Mouse (Mus musculus): ENCODE results near the gene Edem1. TPM values are rescaled to one million over a fixed set of nuclear protein-coding genes. Genes with fewer than 3 reads are reported as not detected.

Edem1 gene
- polyA plus RNA-seq (2012; fragmentation: generic; extraction: Trizol): 11.1 TPM
- long read RNA-seq, experiment 1, full-length matches to known transcripts: 22 of 29 reads
- long read RNA-seq, experiment 1, partial matches to known transcripts: 3 of 29 reads
- long read RNA-seq, experiment 1, other reads (novel, unspliced or antisense): 4 of 29 reads
- long read RNA-seq, experiment 2, full-length matches to known transcripts: 75 of 94 reads
- long read RNA-seq, experiment 2, partial matches to known transcripts: 2 of 94 reads
- long read RNA-seq, experiment 2, other reads (novel, unspliced or antisense): 17 of 94 reads

- peak within 1 kb of the TSS; percentile 78 for H3ac ChIP-seq (ENCODE audit: control insufficient read depth, insufficient read length, low read depth)
- H3K4me3 ChIP-seq (ENCODE audit: insufficient read depth, poor library complexity, severe bottlenecking): peak within 1 kb of the TSS; percentile 65
- peaks cover 4% of the 10 kb centered on the region for H3K36me3 ChIP-seq (ENCODE audit: control insufficient read depth, insufficient read depth)
- H3K27me3 ChIP-seq (ENCODE audit: control insufficient read depth, insufficient read depth, insufficient read length): no peaks in the 10 kb centered on the region
- peaks cover 8% of the 10 kb centered on the region for H3K79me3 ChIP-seq (ENCODE audit: low read depth)
- peaks cover 35% of the 10 kb centered on the region for H3K79me2 ChIP-seq (ENCODE audit: control insufficient read depth, insufficient read depth)
- TF ChIP-seq MYOG (IDR thresholded peaks at IDR 0.05; ENCODE audit: control insufficient read depth, extremely low read depth, insufficient read length): no peak
- no peak for TF ChIP-seq CTCF (IDR thresholded peaks at IDR 0.05; ENCODE audit: control insufficient read depth, insufficient read depth, insufficient read length)
- TF ChIP-seq CEBPB (IDR thresholded peaks at IDR 0.05; ENCODE audit: low read depth): no peak
- TF ChIP-seq MYOD1 (IDR thresholded peaks at IDR 0.05; ENCODE audit: control insufficient read depth, insufficient read length, low read depth): no peak
These were observed at the start of gene Edem1 for GRCm38 (mm10) chr6:108828234-108828868. Gene Edem1 (plus strand): TSS chr6:108828641.

GRCm38 (mm10) chr6:108781865-108782264, 46.6 kb upstream of the Edem1 start:
- Histone ChIP-seq H3K4me3 (ENCODE audit: insufficient read depth, poor library complexity, severe bottlenecking) (no peak overlapping the region), H3K79me2 (ENCODE audit: control insufficient read depth, insufficient read depth) (peaks cover 40% of the 10 kb centered on the region), H3K36me3 (ENCODE audit: control insufficient read depth, insufficient read depth) (no peaks in the 10 kb centered on the region), H3K27me3 (ENCODE audit: control insufficient read depth, insufficient read depth, insufficient read length) (no peaks in the 10 kb centered on the region), H3ac (ENCODE audit: control insufficient read depth, insufficient read length, low read depth) (no peak overlapping the region), H3K79me3 (ENCODE audit: low read depth) (peaks cover 33% of the 10 kb centered on the region)
- TF ChIP-seq CEBPB (IDR thresholded peaks at IDR 0.05; ENCODE audit: low read depth) (no peak), FOSL1 (IDR thresholded peaks at IDR 0.05; ENCODE audit: insufficient read depth, low read length, poor library complexity, severe bottlenecking) (no peak), USF1 (IDR thresholded peaks at IDR 0.05; ENCODE audit: low read depth) (no peak), MAX (IDR thresholded peaks at IDR 0.05) (no peak), CTCF (IDR thresholded peaks at IDR 0.05; ENCODE audit: control insufficient read depth, insufficient read depth, insufficient read length) (no peak), MYOG (IDR thresholded peaks at IDR 0.05; ENCODE audit: control insufficient read depth, extremely low read depth, insufficient read length) (no peak), MYOD1 (IDR thresholded peaks at IDR 0.05; ENCODE audit: control insufficient read depth, insufficient read length, low read depth) (no peak)

- TF ChIP-seq USF1 (IDR thresholded peaks at IDR 0.05; ENCODE audit: low read depth): peak; percentile 55
- TF ChIP-seq CEBPB (IDR thresholded peaks at IDR 0.05; ENCODE audit: low read depth): no peak
- peak; percentile 96 for TF ChIP-seq CTCF (IDR thresholded peaks at IDR 0.05; ENCODE audit: control insufficient read depth, insufficient read depth, insufficient read length)
- H3K79me3 ChIP-seq (ENCODE audit: low read depth): peaks cover 40% of the 10 kb centered on the region
- H3ac ChIP-seq (ENCODE audit: control insufficient read depth, insufficient read length, low read depth): peak within 1 kb of the TSS; percentile 95
- no peaks in the 10 kb centered on the region for H3K36me3 ChIP-seq (ENCODE audit: control insufficient read depth, insufficient read depth)
- no peaks in the 10 kb centered on the region for H3K27me3 ChIP-seq (ENCODE audit: control insufficient read depth, insufficient read depth, insufficient read length)
- H3K4me3 ChIP-seq (ENCODE audit: insufficient read depth, poor library complexity, severe bottlenecking): peak within 1 kb of the TSS; percentile 87
- H3K79me2 ChIP-seq (ENCODE audit: control insufficient read depth, insufficient read depth): peaks cover 48% of the 10 kb centered on the region
These were observed 45.8 kb upstream of the Edem1 start, which contains the start of gene Arl8b for GRCm38 (mm10) chr6:108782526-108783183. Gene Arl8b (plus strand): TSS chr6:108783099.

GRCm38 (mm10) chr6:108783184-108783881, 45.1 kb upstream of the Edem1 start:
- Histone ChIP-seq H3K79me2 (ENCODE audit: control insufficient read depth, insufficient read depth) (peaks cover 55% of the 10 kb centered on the region), H3K36me3 (ENCODE audit: control insufficient read depth, insufficient read depth) (no peaks in the 10 kb centered on the region), H3K27me3 (ENCODE audit: control insufficient read depth, insufficient read depth, insufficient read length) (no peaks in the 10 kb centered on the region), H3ac (ENCODE audit: control insufficient read depth, insufficient read length, low read depth) (peak overlapping the region; percentile 95), H3K79me3 (ENCODE audit: low read depth) (peaks cover 46% of the 10 kb centered on the region), H3K4me3 (ENCODE audit: insufficient read depth, poor library complexity, severe bottlenecking) (peak overlapping the region; percentile 87)
- TF ChIP-seq CEBPB (IDR thresholded peaks at IDR 0.05; ENCODE audit: low read depth) (no peak), MAX (IDR thresholded peaks at IDR 0.05) (no peak), CTCF (IDR thresholded peaks at IDR 0.05; ENCODE audit: control insufficient read depth, insufficient read depth, insufficient read length) (no peak), MYOG (IDR thresholded peaks at IDR 0.05; ENCODE audit: control insufficient read depth, extremely low read depth, insufficient read length) (no peak), FOSL1 (IDR thresholded peaks at IDR 0.05; ENCODE audit: insufficient read depth, low read length, poor library complexity, severe bottlenecking) (no peak), USF1 (IDR thresholded peaks at IDR 0.05; ENCODE audit: low read depth) (no peak), MYOD1 (IDR thresholded peaks at IDR 0.05; ENCODE audit: control insufficient read depth, insufficient read length, low read depth) (no peak)

GRCm38 (mm10) chr6:108784056-108784455, 44.4 kb upstream of the Edem1 start:
- Histone ChIP-seq H3K27me3 (ENCODE audit: control insufficient read depth, insufficient read depth, insufficient read length) (no peaks in the 10 kb centered on the region), H3K4me3 (ENCODE audit: insufficient read depth, poor library complexity, severe bottlenecking) (peak overlapping the region; percentile 87), H3K36me3 (ENCODE audit: control insufficient read depth, insufficient read depth) (no peaks in the 10 kb centered on the region), H3ac (ENCODE audit: control insufficient read depth, insufficient read length, low read depth) (peak overlapping the region; percentile 61), H3K79me3 (ENCODE audit: low read depth) (peaks cover 52% of the 10 kb centered on the region), H3K79me2 (ENCODE audit: control insufficient read depth, insufficient read depth) (peaks cover 62% of the 10 kb centered on the region)
- TF ChIP-seq MYOG (IDR thresholded peaks at IDR 0.05; ENCODE audit: control insufficient read depth, extremely low read depth, insufficient read length) (no peak), MAX (IDR thresholded peaks at IDR 0.05) (no peak), CTCF (IDR thresholded peaks at IDR 0.05; ENCODE audit: control insufficient read depth, insufficient read depth, insufficient read length) (no peak)
